Mouse (Mus musculus) small intestine, adult 2 months (tissue): ENCODE data around the gene Fam90a1b. TPM values are rescaled to one million over a fixed set of nuclear protein-coding genes. Genes with fewer than 3 reads are reported as not detected.
A peak's percentile ranks its signal among the peaks of the same experiment; 100 is the strongest.
"Not testable (repeated sequence)": the region's sequence is repeated elsewhere in the genome, so short reads cannot be mapped to it uniquely, and the experiment has no call there.

Experiments
- H3K27ac ChIP-seq: fragments of 200-500 bp; 2 replicates; pipeline ENCODE4 v1.5.1; 2012; ENCODE audit warnings: low read depth, low read length, control low read depth, inconsistent platforms; ENCODE audit not compliant: insufficient read depth
- H3K27me3 ChIP-seq: fragments of 200-500 bp; 2 replicates; pipeline ENCODE4 v1.6.1; 2012; ENCODE audit warnings: mild to moderate bottlenecking, moderate library complexity, low read length, inconsistent platforms; ENCODE audit not compliant: control insufficient read depth, insufficient read depth
- H3K36me3 ChIP-seq: fragments of 200-500 bp; 2 replicates; pipeline ENCODE4 v1.6.1; 2012; ENCODE audit warnings: mild to moderate bottlenecking, low read length, control low read depth, inconsistent platforms; ENCODE audit not compliant: control insufficient read depth, insufficient read depth
- H3K4me1 ChIP-seq: fragments of 200-500 bp; 2 replicates; pipeline ENCODE4 v1.6.1; 2012; ENCODE audit warnings: low read length, inconsistent platforms, mixed read lengths; ENCODE audit not compliant: control insufficient read depth, insufficient read depth, insufficient read length
- H3K4me3 ChIP-seq: fragments of 200-500 bp; 2 replicates; pipeline ENCODE4 v1.5.1; 2012; ENCODE audit warnings: low read depth, mild to moderate bottlenecking, control low read depth, inconsistent platforms, low read length, moderate library complexity
- CTCF ChIP-seq: fragments of 200-500 bp; IDR thresholded peaks from 2 replicates; pipeline ENCODE4 v1.5.1; 2012; ENCODE audit warnings: low read depth, mild to moderate bottlenecking, control low read depth, inconsistent platforms, low read length, moderate library complexity, mixed read lengths; ENCODE audit not compliant: insufficient replicate concordance, insufficient read length; ENCODE audit errors: extremely low read depth
- POLR2A ChIP-seq: fragments of 200-500 bp; IDR thresholded peaks from 2 replicates; pipeline ENCODE4 v1.6.1; 2012; ENCODE audit warnings: low read depth, mild to moderate bottlenecking, control low read depth, inconsistent platforms, low read length, moderate library complexity
- WGBS: fragments of 180-500 bp; shearing (Covaris S2); methylation state at CpG from one replicate; pipeline ENCODE4 v1.1.7; 2018; 5-methylcytosine and 5-hydroxymethylcytosine counted together
- polyA plus RNA-seq: library from polyadenylated mRNA; depleted of rRNA; stranded (reverse); fragments of >200 nt; gene quantifications from 2 replicates; pipeline ENCODE4 v1.2.3, GENCODE M21; 2012; rRNA removed

The Fam90a1b gene
- not detected in 2 replicates for polyA plus RNA-seq

- Histone ChIP-seq H3K27ac (peak within 1 kb of the TSS; percentile 29; the same call in 1 of the 2 replicates), H3K4me3 (peak within 1 kb of the TSS; percentile 98), H3K4me1 (no peaks in the 10 kb centered on the region), H3K36me3 (no peaks in the 10 kb centered on the region), H3K27me3 (peaks cover 12% of the 10 kb centered on the region)
- 9% methylated on average over 46 of the region's 46 CpGs for WGBS
- TF ChIP-seq POLR2A (0 out of 2 replicates have a peak, but pooled peaks have one; percentile 14), CTCF (peak; percentile 48)
Observed at GRCm38 (mm10) chrX:94366670-94367241, at the start of gene Fam90a1b, which contains the start of gene Apoo. Fam90a1b (minus strand) TSS chrX:94366777. Apoo (plus strand) TSS chrX:94367117.

DNA sequence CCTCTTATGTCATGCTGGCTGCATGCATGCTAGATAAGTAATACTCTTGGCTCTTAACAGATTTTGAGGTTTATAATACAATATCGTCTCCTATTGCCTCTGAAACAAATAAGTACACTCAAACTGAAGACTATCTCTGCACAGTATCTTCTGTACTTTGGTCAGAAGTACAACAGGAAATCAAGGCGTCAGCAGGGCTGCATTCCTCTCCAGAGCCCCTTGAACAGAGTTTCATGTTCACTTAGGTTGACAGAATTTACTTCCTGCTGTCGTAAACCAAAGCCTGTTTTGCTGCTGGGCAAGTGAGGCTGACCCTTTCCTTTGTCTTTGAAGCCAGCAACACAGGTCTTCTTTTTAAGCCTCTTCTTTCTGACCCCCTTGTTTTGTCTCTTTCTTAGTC, 42.4 kb upstream of the Fam90a1b start:
- TF ChIP-seq POLR2A, result no peak
- no peak for TF ChIP-seq CTCF
- no peaks in the 10 kb centered on the region for H3K4me1 ChIP-seq
- 16% methylated on average over 3 of the region's 3 CpGs for WGBS
- H3K4me3 ChIP-seq, result no peak overlapping the region
- no peak overlapping the region for H3K27ac ChIP-seq
- no peaks in the 10 kb centered on the region for H3K27me3 ChIP-seq
- H3K36me3 ChIP-seq, result no peaks in the 10 kb centered on the region

DNA sequence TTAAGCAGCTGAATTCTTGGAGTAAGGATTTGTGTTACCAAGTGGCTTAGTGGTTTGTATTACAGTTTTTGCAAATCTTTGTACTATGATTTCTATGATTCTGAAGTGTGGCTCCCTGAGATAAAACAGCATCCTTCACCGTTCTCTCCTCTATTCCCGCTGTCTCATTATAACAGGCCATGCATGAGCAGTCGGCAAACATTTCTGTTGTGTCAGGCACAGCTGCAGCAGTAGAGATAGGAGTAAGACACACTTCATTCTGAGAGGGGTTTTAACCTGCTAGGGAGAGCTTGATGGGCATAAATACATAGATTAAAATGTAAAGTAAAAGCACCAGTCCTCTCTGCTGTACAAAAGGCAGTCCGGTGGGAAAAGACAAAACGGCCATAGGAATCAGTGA, 12.2 kb upstream of the Fam90a1b start:
- Histone ChIP-seq H3K27ac (no peak overlapping the region), H3K4me1 (no peaks in the 10 kb centered on the region), H3K4me3 (no peak overlapping the region), H3K27me3 (no peaks in the 10 kb centered on the region), H3K36me3 (peaks cover 6% of the 10 kb centered on the region)
- TF ChIP-seq POLR2A (no peak), CTCF (no peak)
- 94% methylated on average over 5 of the region's 5 CpGs for WGBS

DNA sequence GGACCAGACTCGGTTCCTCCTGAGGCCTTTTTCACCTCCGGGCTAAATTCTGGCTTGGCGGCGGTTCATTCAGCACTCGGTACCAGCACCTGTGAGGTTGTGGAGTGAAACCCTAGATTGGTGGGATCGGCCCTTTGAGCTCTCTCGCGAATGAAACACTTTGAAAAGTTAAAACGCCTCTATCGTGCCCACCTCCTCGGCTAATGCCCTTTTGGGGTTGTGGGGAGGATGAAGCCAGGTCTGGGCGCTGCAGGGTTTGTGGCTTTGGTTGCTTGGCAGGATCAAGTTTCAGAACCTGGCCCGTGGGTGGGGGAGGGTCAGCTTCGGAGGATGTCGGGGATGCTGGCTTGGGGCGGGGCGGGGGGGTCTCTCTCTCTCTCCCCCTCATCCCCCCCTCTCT, 671 bp upstream of the Fam90a1b start:
- Histone ChIP-seq H3K4me1 (no peaks in the 10 kb centered on the region), H3K4me3 (peak overlapping the region; percentile 98), H3K27me3 (peaks cover 12% of the 10 kb centered on the region), H3K36me3 (no peaks in the 10 kb centered on the region), H3K27ac (peak overlapping the region; percentile 29; the same call in 1 of the 2 replicates)
- WGBS, result 8% methylated on average over 17 of the region's 17 CpGs
- TF ChIP-seq POLR2A, result no peak
- no peak for TF ChIP-seq CTCF

DNA sequence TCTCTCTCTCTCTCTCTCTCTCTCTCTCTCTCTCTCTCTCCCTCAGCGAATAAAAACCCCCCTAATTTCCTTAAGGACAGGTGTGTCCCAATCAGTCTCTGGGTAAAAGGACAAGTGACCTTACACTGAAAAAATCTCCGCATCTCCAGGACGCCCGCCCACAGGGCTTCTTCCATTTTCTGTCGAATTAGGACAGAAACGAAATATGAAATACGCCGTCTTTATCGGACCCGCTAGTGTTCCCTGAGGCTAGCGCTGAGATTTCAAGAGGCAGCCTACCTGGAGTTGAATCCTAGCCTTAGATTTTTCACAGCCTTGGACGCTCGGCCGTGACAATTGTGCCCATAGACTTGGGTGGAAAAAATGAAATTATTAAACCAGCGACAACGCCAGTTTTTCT, 548 bp downstream of the Fam90a1b start:
- no peaks in the 10 kb centered on the region for H3K4me1 ChIP-seq
- H3K4me3 ChIP-seq, result peak overlapping the region; percentile 40
- no peak overlapping the region for H3K27ac ChIP-seq
- WGBS, result 10% methylated on average over 16 of the region's 16 CpGs
- no peaks in the 10 kb centered on the region for H3K36me3 ChIP-seq
- no peak for TF ChIP-seq POLR2A
- TF ChIP-seq CTCF, result no peak
- peaks cover 12% of the 10 kb centered on the region for H3K27me3 ChIP-seq

- TF ChIP-seq POLR2A, result no peak
- no peak for TF ChIP-seq CTCF
- Histone ChIP-seq H3K27me3 (peaks cover 12% of the 10 kb centered on the region), H3K4me3 (0 out of 2 replicates have a peak overlapping the region, but pooled peaks have one; percentile 40), H3K36me3 (no peaks in the 10 kb centered on the region), H3K4me1 (no peaks in the 10 kb centered on the region), H3K27ac (no peak overlapping the region)
- WGBS, result 25% methylated on average over 14 of the region's 14 CpGs
Observed at GRCm38 (mm10) chrX:94365381-94365925, 1.1 kb downstream of the Fam90a1b start.

DNA sequence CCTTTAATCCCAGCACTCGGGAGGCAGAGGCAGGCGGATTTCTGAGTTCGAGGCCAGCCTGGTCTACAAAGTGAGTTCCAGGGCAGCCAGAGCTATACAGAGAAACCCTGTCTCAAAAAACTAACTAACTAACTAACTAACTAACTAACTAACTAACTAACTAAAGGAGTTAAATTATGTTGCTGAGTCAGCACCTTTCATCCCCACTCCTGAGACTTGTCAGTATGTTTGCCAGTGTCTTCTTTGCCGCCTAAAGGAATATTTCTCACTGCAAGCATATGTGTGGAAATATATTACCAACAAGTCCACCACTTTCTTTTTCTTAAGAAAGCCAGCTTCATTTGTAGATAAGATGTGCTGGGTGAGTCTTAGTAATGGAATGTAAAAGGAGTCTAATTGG, 22.9 kb downstream of the Fam90a1b start:
- not testable (repeated sequence) for H3K4me3 ChIP-seq

More for the DNA sequence above, 22.9 kb downstream of the Fam90a1b start:
- H3K36me3 ChIP-seq, H3K27ac ChIP-seq, H3K4me1 ChIP-seq, H3K27me3 ChIP-seq: not testable (repeated sequence)
- 85% methylated on average over 4 of the region's 4 CpGs for WGBS
